Mouse (Mus musculus) embryonic fibroblast, embryonic 13.5 days (primary cell): ENCODE results near the gene Ptgr1.

ENCODE experiments used
- CTCF ChIP-seq: IDR thresholded peaks from 2 replicates; pipeline ENCODE4 v1.5.1; 2011; ENCODE audit warnings: mild to moderate bottlenecking, control low read depth, low read length, moderate library complexity, borderline replicate concordance; ENCODE audit not compliant: insufficient read depth
- POLR2A ChIP-seq: IDR thresholded peaks from 2 replicates; pipeline ENCODE4 v1.6.1; 2011; ENCODE audit warnings: low read depth, mild to moderate bottlenecking, control low read depth, low read length, moderate library complexity

GRCm38 (mm10) chr4:58942942-58943341 lies 44.0 kb downstream of the Ptgr1 start:
- no peak for TF ChIP-seq CTCF
- no peak for TF ChIP-seq POLR2A
